7 mouse cellular contexts compared by ENCODE assay signal in genomic region chr4:139336822-139337483, GRCm38 (mm10). TPM values are rescaled to one million over a fixed set of nuclear protein-coding genes. Genes with fewer than 3 reads are reported as not detected.
A peak's percentile ranks its signal among the peaks of the same experiment; 100 is the strongest.
DNase-seq lines count a peak whose midpoint lies in the region; ATAC-seq and TF ChIP-seq lines count a peak whose summit lies in the region.

No protein-coding gene starts in this region.

- no peaks in the 10 kb centered on the region for H3K36me3 ChIP-seq in hindbrain, embryonic 16.5 days (ENCODE audit: control insufficient read depth, insufficient read depth, low read length)
- no peaks in the 10 kb centered on the region for H3K36me3 ChIP-seq in small intestine, adult 2 months (ENCODE audit: control insufficient read depth, insufficient read depth, low read length)

- no peaks in the 10 kb centered on the region; the same call in 1 of the 2 replicates for H3K4me1 ChIP-seq in hindbrain, embryonic 16.5 days (ENCODE audit: control insufficient read depth, insufficient read depth, low read depth, low read length)
- H3K4me1 ChIP-seq in small intestine, adult 2 months (ENCODE audit: control insufficient read depth, insufficient read depth, insufficient read length, low read length) = peaks cover 5% of the 10 kb centered on the region; the same call in 1 of the 2 replicates

- WGBS in hindbrain, embryonic 16.5 days = 28% methylated on average over 24 of the region's 24 CpGs
- 14% methylated on average over 24 of the region's 24 CpGs for WGBS in small intestine, adult 2 months

- H3K27ac ChIP-seq in hindbrain, embryonic 16.5 days (ENCODE audit: low read depth, low read length) = no peak overlapping the region
- H3K27ac ChIP-seq in small intestine, adult 2 months (ENCODE audit: insufficient read depth, low read depth, low read length) = no peak overlapping the region

- peak overlapping the region; percentile 41 for H3K4me2 ChIP-seq in hindbrain, embryonic 16.5 days (ENCODE audit: low read length)

- H3K9me3 ChIP-seq in hindbrain, embryonic 16.5 days (ENCODE audit: control insufficient read depth, low read length) = no peaks in the 10 kb centered on the region

- no peak for ATAC-seq in hindbrain, embryonic 16.5 days
- ATAC-seq in megakaryocyte-erythroid progenitor cell, adult 5-6 weeks (replicated peaks; ENCODE audit: low FRiP score, low TSS enrichment, poor library complexity, severe bottlenecking) = peak; percentile 65

- no peak overlapping the region for H3K4me3 ChIP-seq in hindbrain, embryonic 16.5 days (ENCODE audit: low read length)
- H3K4me3 ChIP-seq in small intestine, adult 2 months (ENCODE audit: low read depth, low read length) = peak overlapping the region; percentile 52

- intact Hi-C loops in left cerebral cortex, postnatal 25 days (cut with DNase I) = no loop called here

- DNase-seq in adrenal gland, adult (ENCODE audit: inconsistent age in 2 of 2, low spot score in 1 of 2) = peak; percentile 78 to 92
- DNase-seq in cerebellum, postnatal 36 days = peak; percentile 73 to 77
- DNase-seq in gastrocnemius, adult 8-10 months (ENCODE audit: low spot score in 2 of 2) = peak; percentile 39 to 58
- peak; percentile 39 for DNase-seq in left cerebral cortex, postnatal 25 days (ENCODE audit: low spot score in 2 of 2)

- H3K27me3 ChIP-seq in hindbrain, embryonic 16.5 days (replicated peaks; ENCODE audit: control insufficient read depth, insufficient read depth, low read length) = no peaks in the 10 kb centered on the region; the same call in 1 of the 2 replicates
- H3K27me3 ChIP-seq in small intestine, adult 2 months (ENCODE audit: control insufficient read depth, insufficient read depth, low read length) = no peaks in the 10 kb centered on the region

- peak overlapping the region; percentile 35 for H3K9ac ChIP-seq in hindbrain, embryonic 16.5 days (ENCODE audit: low read depth, low read length)

- TF ChIP-seq POLR2A in small intestine, adult 2 months (IDR thresholded peaks at IDR 0.05; ENCODE audit: low read depth, low read length) = no peak

- peak; percentile 86 for TF ChIP-seq CTCF in small intestine, adult 2 months (IDR thresholded peaks at IDR 0.05; ENCODE audit: extremely low read depth, insufficient read length, insufficient replicate concordance, low read depth, low read length)

RNA-seq across cellular contexts. Expression of gene Mrto4, which starts 15.4 kb away (rescaled TPM):
- 10 to 100 TPM; 33.1 to 39.4 (median 36.0) TPM for total RNA-seq in gastrocnemius, adult 8-10 months (2022)
- 82.7 and 84.5 TPM in 2 replicates for polyA plus RNA-seq in hindbrain, embryonic 16.5 days (2015; fragmentation: Nextera tagmentation; extraction: Ambion mirVana)
- 10 to 100 TPM; 43.3 to 45.7 TPM for total RNA-seq in left cerebral cortex, postnatal 25 days (2021)
- 200 and 273 TPM in 2 replicates for total RNA-seq in megakaryocyte-erythroid progenitor cell, adult 5-6 weeks (2014; fragmentation: Nextera tagmentation)
- 118 and 136 TPM in 2 replicates for total RNA-seq in megakaryocyte-erythroid progenitor cell, adult 5-6 weeks (2017)
- polyA plus RNA-seq in small intestine, adult 2 months (2012; rRNA removed) = 8.0 and 8.4 TPM in 2 replicates

RNA-seq across cellular contexts. Expression of gene Emc1, which starts 15.4 kb away (rescaled TPM):
- total RNA-seq in gastrocnemius, adult 8-10 months (2022) = 10 to 100 TPM; 34.6 to 37.8 (median 36.6) TPM
- 45.3 and 49.1 TPM in 2 replicates for polyA plus RNA-seq in hindbrain, embryonic 16.5 days (2015; fragmentation: Nextera tagmentation; extraction: Ambion mirVana)
- 10 to 100 TPM; 80.2 to 86.8 TPM for total RNA-seq in left cerebral cortex, postnatal 25 days (2021)
- total RNA-seq in megakaryocyte-erythroid progenitor cell, adult 5-6 weeks (2014; fragmentation: Nextera tagmentation) = 30.4 and 34.5 TPM in 2 replicates
- 23.9 and 55.9 TPM in 2 replicates for total RNA-seq in megakaryocyte-erythroid progenitor cell, adult 5-6 weeks (2017)
- polyA plus RNA-seq in small intestine, adult 2 months (2012; rRNA removed) = 9.0 and 13.6 TPM in 2 replicates

RNA-seq across cellular contexts. Expression of gene Ubr4, which starts 15.5 kb away (rescaled TPM):
- 100 to 1,000 TPM; 118 to 178 (median 133) TPM for total RNA-seq in gastrocnemius, adult 8-10 months (2022)
- 82.1 and 84.6 TPM in 2 replicates for polyA plus RNA-seq in hindbrain, embryonic 16.5 days (2015; fragmentation: Nextera tagmentation; extraction: Ambion mirVana)
- 100 to 1,000 TPM; 172 to 174 TPM for total RNA-seq in left cerebral cortex, postnatal 25 days (2021)
- 164 and 201 TPM in 2 replicates for total RNA-seq in megakaryocyte-erythroid progenitor cell, adult 5-6 weeks (2014; fragmentation: Nextera tagmentation)
- total RNA-seq in megakaryocyte-erythroid progenitor cell, adult 5-6 weeks (2017) = 78.1 and 79.4 TPM in 2 replicates
- 96.1 and 199 TPM in 2 replicates for polyA plus RNA-seq in small intestine, adult 2 months (2012; rRNA removed)

RNA-seq across cellular contexts. Expression of gene Akr7a5, which starts 26.4 kb away (rescaled TPM):
- total RNA-seq in gastrocnemius, adult 8-10 months (2022) = 10 to 100 TPM; 35.8 to 37.3 (median 37.0) TPM
- 64.7 and 65.5 TPM in 2 replicates for polyA plus RNA-seq in hindbrain, embryonic 16.5 days (2015; fragmentation: Nextera tagmentation; extraction: Ambion mirVana)
- 10 to 100 TPM; 24.4 to 30.1 TPM for total RNA-seq in left cerebral cortex, postnatal 25 days (2021)
- total RNA-seq in megakaryocyte-erythroid progenitor cell, adult 5-6 weeks (2014; fragmentation: Nextera tagmentation) = 32.1 and 33.8 TPM in 2 replicates
- total RNA-seq in megakaryocyte-erythroid progenitor cell, adult 5-6 weeks (2017) = 8.8 and 14.8 TPM in 2 replicates
- 136 and 209 TPM in 2 replicates for polyA plus RNA-seq in small intestine, adult 2 months (2012; rRNA removed)

RNA-seq across cellular contexts. Expression of gene Pqlc2, which starts 26.4 kb away (rescaled TPM):
- total RNA-seq in gastrocnemius, adult 8-10 months (2022) = 1 to 10 TPM; 5.1 to 8.3 (median 5.5) TPM
- polyA plus RNA-seq in hindbrain, embryonic 16.5 days (2015; fragmentation: Nextera tagmentation; extraction: Ambion mirVana) = 14.0 and 15.5 TPM in 2 replicates
- 10 to 100 TPM; 12.6 to 13.0 TPM for total RNA-seq in left cerebral cortex, postnatal 25 days (2021)
- 2.3 and 3.1 TPM in 2 replicates for total RNA-seq in megakaryocyte-erythroid progenitor cell, adult 5-6 weeks (2014; fragmentation: Nextera tagmentation)
- 4.0 and 6.6 TPM in 2 replicates for total RNA-seq in megakaryocyte-erythroid progenitor cell, adult 5-6 weeks (2017)
- polyA plus RNA-seq in small intestine, adult 2 months (2012; rRNA removed) = 26.4 and 49.8 TPM in 2 replicates
